Mouse (Mus musculus) embryonic fibroblast, embryonic 13.5 days (primary cell): ENCODE measurements around the gene Gm6509. TPM values are rescaled to one million over a fixed set of nuclear protein-coding genes. Genes with fewer than 3 reads are reported as not detected.
"Not testable (repeated sequence)": the region's sequence is repeated elsewhere in the genome, so short reads cannot be mapped to it uniquely, and the experiment has no call there.

Experiments
- H3K27ac ChIP-seq: 2 replicates; pipeline ENCODE4 v1.5.1; 2012; ENCODE audit warnings: low read length, control low read depth, inconsistent platforms; ENCODE audit not compliant: insufficient read depth
- H3K4me1 ChIP-seq: 2 replicates; pipeline ENCODE4 v1.6.1; 2011; ENCODE audit warnings: low read length; ENCODE audit not compliant: control insufficient read depth, insufficient read depth
- H3K4me3 ChIP-seq: 2 replicates; pipeline ENCODE4 v1.5.1; 2011; ENCODE audit warnings: mild to moderate bottlenecking, control low read depth, low read length; ENCODE audit not compliant: insufficient read depth
- polyA plus RNA-seq: library from polyadenylated mRNA; stranded (reverse); fragments of >200 nt; gene quantifications from 2 replicates; pipeline ENCODE4 v1.2.4, GENCODE M21; 2011; ENCODE audit warnings: low read depth; ENCODE audit not compliant: missing spikeins, insufficient read length

The Gm6509 gene
- not detected in 2 replicates for polyA plus RNA-seq

GRCm38 (mm10) chr5:94623679-94624078, at the start of gene Gm6509:
Gm6509 (plus strand) TSS chr5:94623979.
- not testable (repeated sequence) for H3K27ac ChIP-seq, H3K4me1 ChIP-seq, H3K4me3 ChIP-seq

- H3K27ac ChIP-seq, H3K4me3 ChIP-seq: not testable (repeated sequence)
Observed at GRCm38 (mm10) chr5:94616242-94616641, 7.5 kb upstream of the Gm6509 start, which contains the start of gene Gm3147. Gm3147 (minus strand) TSS chr5:94616342.

GRCm38 (mm10) chr5:94648082-94648481, 24.3 kb downstream of the Gm6509 start, which contains the start of gene Gm6205:
Gm6205 (plus strand) TSS chr5:94648382.
- not testable (repeated sequence) for H3K4me3 ChIP-seq, H3K27ac ChIP-seq, H3K4me1 ChIP-seq

More at GRCm38 (mm10) chr5:94616242-94616641, 7.5 kb upstream of the Gm6509 start, which contains the start of gene Gm3147:
- H3K4me1 ChIP-seq, result not testable (repeated sequence)

Other genes with a start within 250 kb of the Gm6509 start
- gene Gm7682, start 178.2 kb upstream of the Gm6509 start, polyA plus RNA-seq, result not detected in 2 replicates
- not detected in 2 replicates for gene Gm3139, start 97.7 kb upstream of the Gm6509 start, polyA plus RNA-seq
- not detected in 2 replicates for gene Gm3147, start 7.6 kb upstream of the Gm6509 start, polyA plus RNA-seq
- not detected in 2 replicates for gene Gm6205, start 24.4 kb downstream of the Gm6509 start, polyA plus RNA-seq
- gene Gm3183, start 241.5 kb downstream of the Gm6509 start, polyA plus RNA-seq, result not detected in 2 replicates